Mouse (Mus musculus) CH12.LX (cell line): ENCODE results near the gene Rgn. TPM values are rescaled to one million over a fixed set of nuclear protein-coding genes. Genes with fewer than 3 reads are reported as not detected.

Experiments
- DNase-seq: peaks from one replicate; pipeline ENCODE4 v3.0.0-alpha.2; 2013; ENCODE audit errors: extremely low read depth
- H3K27ac ChIP-seq: 2 replicates; pipeline ENCODE4 v1.5.1; 2012; ENCODE audit warnings: low read depth, mild to moderate bottlenecking, control low read depth, moderate library complexity; ENCODE audit not compliant: insufficient read depth
- H3K27me3 ChIP-seq: replicated peaks from 2 replicates; pipeline ENCODE3; 2012; ENCODE audit warnings: inconsistent platforms
- H3K36me3 ChIP-seq, 2 experiments: replicated peaks in 1 of 2; 2 replicates each; pipeline versions ENCODE3 to v1.6.1; 2012; ENCODE audit warnings: inconsistent platforms in 1 of 2, low read length in 1 of 2, mild to moderate bottlenecking in 1 of 2, mixed read lengths in 1 of 2, moderate library complexity in 1 of 2; ENCODE audit not compliant: control insufficient read depth in 1 of 2, insufficient read depth in 1 of 2
- H3K4me1 ChIP-seq, 2 experiments: 2 replicates each; pipeline ENCODE4 v1.6.1; 2012; ENCODE audit warnings: inconsistent platforms in 1 of 2, moderate library complexity in 1 of 2; ENCODE audit not compliant: insufficient read depth in 2 of 2, control insufficient read depth in 1 of 2
- H3K4me2 ChIP-seq: 2 replicates; pipeline ENCODE4 v1.6.1; 2012; ENCODE audit warnings: low read depth, mild to moderate bottlenecking, control low read depth; ENCODE audit not compliant: poor library complexity, insufficient read depth, severe bottlenecking
- H3K4me3 ChIP-seq, 3 experiments: fragments of 150-350 bp in 1 of 3; sonication (generic) in 1 of 3; replicated peaks in 1 of 3; 2 replicates each; pipeline versions ENCODE3 to v1.5.1; 2011 to 2012; ENCODE audit warnings: low read depth in 2 of 3, low read length in 2 of 3, mild to moderate bottlenecking in 2 of 3, moderate library complexity in 2 of 3, control low read depth in 1 of 3, improper control_type of control experiment in 1 of 3, inconsistent platforms in 1 of 3, mixed read lengths in 1 of 3; ENCODE audit not compliant: poor library complexity in 1 of 3
- H3K79me2 ChIP-seq: replicated peaks from 2 replicates; pipeline ENCODE4 v1.6.1; 2012; ENCODE audit warnings: mild to moderate bottlenecking, moderate library complexity; ENCODE audit not compliant: control insufficient read depth, poor library complexity, insufficient read depth, severe bottlenecking; ENCODE audit errors: extremely low read depth
- H3K9ac ChIP-seq: 2 replicates; pipeline ENCODE4 v1.6.1; 2012; ENCODE audit warnings: low read depth, mild to moderate bottlenecking, control low read depth, moderate library complexity; ENCODE audit not compliant: insufficient read depth
- H3K9me3 ChIP-seq: replicated peaks from 2 replicates; pipeline ENCODE3; 2012; ENCODE audit warnings: low read length, inconsistent platforms, mixed read lengths
- BHLHE40 ChIP-seq: IDR thresholded peaks from 2 replicates; pipeline ENCODE4 v1.6.1; 2011; ENCODE audit warnings: mild to moderate bottlenecking, low read depth, low read length, improper control_type of control experiment
- CHD1 ChIP-seq: IDR thresholded peaks from 2 replicates; pipeline ENCODE4 v1.6.1; 2012; ENCODE audit warnings: low read depth, low read length, improper control_type of control experiment, inconsistent platforms
- CHD2 ChIP-seq: IDR thresholded peaks from 2 replicates; pipeline ENCODE4 v1.6.1; 2011; ENCODE audit warnings: low read length, improper control_type of control experiment
- ELF1 ChIP-seq: IDR thresholded peaks from 2 replicates; pipeline ENCODE4 v1.6.1; 2014; ENCODE audit warnings: low read depth, mild to moderate bottlenecking, inconsistent platforms, low read length, improper control_type of control experiment
- EP300 ChIP-seq: IDR thresholded peaks from 2 replicates; pipeline ENCODE4 v1.6.1; 2011; ENCODE audit warnings: low read length, improper control_type of control experiment
- ETS1 ChIP-seq: conservative IDR thresholded peaks from 2 replicates; pipeline ENCODE4 v1.6.1; 2012; ENCODE audit warnings: low read depth, mild to moderate bottlenecking, inconsistent platforms, low read length, improper control_type of control experiment, moderate library complexity
- GABPA ChIP-seq: IDR thresholded peaks from 2 replicates; pipeline ENCODE4 v1.6.1; 2012; ENCODE audit warnings: low read depth, low read length, improper control_type of control experiment, inconsistent platforms; ENCODE audit not compliant: insufficient replicate concordance
- IRF4 ChIP-seq: IDR thresholded peaks from 2 replicates; pipeline ENCODE4 v1.6.1; 2014; ENCODE audit warnings: low read depth, mild to moderate bottlenecking, inconsistent platforms, low read length, improper control_type of control experiment
- JUN ChIP-seq: IDR thresholded peaks from 2 replicates; pipeline ENCODE4 v1.6.1; 2011; ENCODE audit warnings: low read depth, mild to moderate bottlenecking, low read length, improper control_type of control experiment, moderate library complexity; ENCODE audit not compliant: insufficient read depth
- MEF2A ChIP-seq: IDR thresholded peaks from 2 replicates; pipeline ENCODE4 v1.6.1; 2014; ENCODE audit warnings: low read depth, mild to moderate bottlenecking, inconsistent platforms, low read length, improper control_type of control experiment, borderline replicate concordance
- MYC ChIP-seq: IDR thresholded peaks from 2 replicates; pipeline ENCODE4 v1.6.1; 2011; ENCODE audit warnings: low read depth, mild to moderate bottlenecking, improper control_type of control experiment, low read length
- PAX5 ChIP-seq: IDR thresholded peaks from 2 replicates; pipeline ENCODE4 v1.6.1; 2012; ENCODE audit warnings: low read length, inconsistent platforms, mixed read lengths
- POLR2A ChIP-seq: IDR thresholded peaks from 2 replicates; pipeline ENCODE4 v1.6.1; 2011; ENCODE audit warnings: low read depth, mild to moderate bottlenecking, improper control_type of control experiment, low read length
- UBTF ChIP-seq: IDR thresholded peaks from 2 replicates; pipeline ENCODE4 v1.6.1; 2012; ENCODE audit warnings: low read depth, mild to moderate bottlenecking, inconsistent platforms, low read length, improper control_type of control experiment, moderate library complexity
- ZMIZ1 ChIP-seq: IDR thresholded peaks from 2 replicates; pipeline ENCODE4 v1.6.1; 2012; ENCODE audit warnings: low read depth, mild to moderate bottlenecking, inconsistent platforms, low read length, improper control_type of control experiment
- dilution Hi-C: fragments of 300-500 bp; cut with MboI; formaldehyde crosslinking; loops from 2 replicates; pipeline ENCODE4 v1.14.3; 2020; ENCODE audit warnings: low sequenced_read_pairs; ENCODE audit not compliant: extremely low pct_unique_long_range_greater_than_20kb, extremely low pct_ligation_motif_present
- in situ Hi-C: fragments of 300-500 bp; cut with MboI; formaldehyde crosslinking; loops from 3 replicates; pipeline ENCODE4 v1.14.3; 2019; ENCODE audit warnings: low sequenced_read_pairs, low pct_ligation_motif_present, low pct_unique_long_range_greater_than_20kb, mixed read lengths
- polyA plus RNA-seq: library from polyadenylated mRNA; unstranded; fragments of >175 nt; gene quantifications from 2 replicates; pipeline ENCODE4 v1.2.1, GENCODE M21; 2012; ENCODE audit warnings: low read depth; ENCODE audit not compliant: insufficient read length
- total RNA-seq, 2 experiments: library from RNA; depleted of rRNA; stranded (reverse); fragments of 300-350 nt in 1 of 2; fragments of >200 nt in 1 of 2; gene quantifications; 2 replicates each; pipeline ENCODE4 v1.2.3; 2012 to 2014

Gene Rgn
- total RNA-seq (2012; rRNA removed) (not detected in 2 replicates), total RNA-seq (2014; rRNA removed) (not detected in 2 replicates), polyA plus RNA-seq (not detected in 2 replicates)

GRCm38 (mm10) chrX:20549532-20549931 lies at the start of gene Rgn:
Gene Rgn, plus strand, starts transcription at chrX:20549787.
- no peak for TF ChIP-seq CHD1
- TF ChIP-seq MEF2A: no peak
- no peak for TF ChIP-seq IRF4
- TF ChIP-seq ZMIZ1: no peak
- no peak for TF ChIP-seq UBTF
- no peak for TF ChIP-seq ETS1
- TF ChIP-seq PAX5: no peak
- no peak for TF ChIP-seq EP300
- no peak for TF ChIP-seq POLR2A
- no peak for TF ChIP-seq MYC
- no peaks in the 10 kb centered on the region for H3K79me2 ChIP-seq
- H3K9me3 ChIP-seq: no peaks in the 10 kb centered on the region
- H3K4me2 ChIP-seq: no peak within 1 kb of the TSS
- no peaks in the 10 kb centered on the region for H3K27me3 ChIP-seq
- H3K4me3 ChIP-seq: no peak within 1 kb of the TSS
- no peaks in the 10 kb centered on the region for H3K4me1 ChIP-seq
- H3K36me3 ChIP-seq: no peaks in the 10 kb centered on the region
- no peak within 1 kb of the TSS for H3K27ac ChIP-seq
- dilution Hi-C loops (no loop called here), in situ Hi-C loops (no loop called here)
- DNase-seq: no peak
- no peak within 1 kb of the TSS for H3K9ac ChIP-seq

GRCm38 (mm10) chrX:20520290-20520939 lies 29.2 kb upstream of the Rgn start:
- peaks cover 7 to 20% of the 10 kb centered on the region in 2 experiments for H3K36me3 ChIP-seq
- no peaks in the 10 kb centered on the region for H3K9me3 ChIP-seq
- in situ Hi-C loops: no loop called here
- no peaks in the 10 kb centered on the region for H3K79me2 ChIP-seq
- no peaks in the 10 kb centered on the region for H3K27me3 ChIP-seq
- H3K9ac ChIP-seq: no peak overlapping the region
- no peaks in the 10 kb centered on the region for H3K4me1 ChIP-seq
- H3K4me3 ChIP-seq: no peak overlapping the region
- no peak for TF ChIP-seq GABPA
- TF ChIP-seq POLR2A: no peak
- no peak for TF ChIP-seq JUN
- no peak for TF ChIP-seq EP300
- no peak for TF ChIP-seq ELF1
- TF ChIP-seq CHD2: no peak
- TF ChIP-seq BHLHE40: no peak
- no peak for DNase-seq
- dilution Hi-C loops: no loop called here
- no peak overlapping the region for H3K27ac ChIP-seq
- H3K4me2 ChIP-seq: no peak overlapping the region
